Mouse (Mus musculus) layer of hippocampus, postnatal 10 days (tissue): ENCODE measurements at regions not wholly inside any gene's neighbourhood (a gene's known extent, or its start where the extent isn't known, plus 50 kb on each side); places are given as distances from the start of the nearest gene placed in this dataset.

Experiments used
- DNase-seq, 2 experiments: peaks; one replicate each; pipeline ENCODE4 v3.0.0; 2021; ENCODE audit warnings: low spot score in 2 of 2

DNA sequence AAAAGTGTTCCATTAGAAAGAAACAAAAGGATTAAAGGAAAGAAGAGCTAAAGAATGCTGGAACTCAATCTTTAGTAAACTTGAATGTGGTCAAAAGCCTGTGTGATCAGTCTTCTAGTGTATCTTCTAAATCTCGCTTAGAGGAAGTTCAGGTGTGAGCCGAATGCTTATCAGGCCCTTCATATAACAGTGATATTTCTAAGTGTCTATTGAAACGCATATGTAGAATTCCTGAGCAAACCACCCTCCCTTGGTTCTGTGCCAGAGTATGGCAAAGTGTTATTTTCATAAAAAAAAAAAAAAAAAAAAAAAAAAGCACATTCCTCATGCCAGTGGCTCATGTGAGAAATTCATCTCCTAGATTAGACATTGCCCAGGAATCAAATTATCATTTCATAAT lies 681.2 kb downstream of the Hdgfl1 start:
- DNase-seq, result no peak

DNA sequence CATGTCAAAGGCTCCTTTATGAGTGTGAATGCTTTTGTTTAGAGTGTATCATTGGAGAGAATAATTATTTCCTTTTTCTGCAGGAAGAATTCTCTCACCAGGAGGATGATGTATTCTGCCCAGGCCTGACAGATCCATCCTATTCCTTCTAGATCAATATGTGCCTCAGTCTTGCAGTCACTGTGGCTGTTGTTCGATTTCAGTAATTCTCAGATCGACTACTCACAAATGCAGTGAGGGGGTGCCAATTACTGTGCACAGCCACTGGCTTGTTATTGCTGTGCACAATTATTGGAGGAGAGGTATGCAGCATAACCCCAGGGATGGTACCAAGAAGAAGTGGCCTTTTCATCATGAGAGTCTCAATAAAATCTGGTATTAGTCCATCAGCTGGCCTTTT lies 689.2 kb downstream of the Hdgfl1 start:
- DNase-seq, result peak in 1 of 2 experiments; percentile 10

DNA sequence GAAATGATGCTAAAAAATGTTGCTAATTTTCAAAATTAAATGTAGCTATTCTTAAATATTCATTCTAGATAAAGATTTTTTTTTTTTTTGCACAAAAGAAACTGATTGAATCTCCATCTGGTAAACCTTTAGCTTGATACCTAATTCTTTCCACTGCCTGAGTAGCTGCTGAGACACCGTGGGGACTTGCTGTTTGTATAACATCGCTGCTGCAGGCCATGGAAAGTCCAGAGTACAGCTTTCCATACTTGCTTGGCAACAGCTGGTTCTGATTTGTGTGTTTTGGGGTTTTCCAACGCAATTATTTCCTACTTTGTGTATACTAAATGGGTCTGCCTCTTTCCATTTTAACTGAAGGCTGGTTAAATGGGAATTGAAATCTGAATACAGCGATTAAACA lies 689.7 kb downstream of the Hdgfl1 start:
- DNase-seq, result no peak

GRCm38 (mm10) chr13:26079362-26079761 lies 690.6 kb downstream of the Hdgfl1 start:
- no peak for DNase-seq

DNA sequence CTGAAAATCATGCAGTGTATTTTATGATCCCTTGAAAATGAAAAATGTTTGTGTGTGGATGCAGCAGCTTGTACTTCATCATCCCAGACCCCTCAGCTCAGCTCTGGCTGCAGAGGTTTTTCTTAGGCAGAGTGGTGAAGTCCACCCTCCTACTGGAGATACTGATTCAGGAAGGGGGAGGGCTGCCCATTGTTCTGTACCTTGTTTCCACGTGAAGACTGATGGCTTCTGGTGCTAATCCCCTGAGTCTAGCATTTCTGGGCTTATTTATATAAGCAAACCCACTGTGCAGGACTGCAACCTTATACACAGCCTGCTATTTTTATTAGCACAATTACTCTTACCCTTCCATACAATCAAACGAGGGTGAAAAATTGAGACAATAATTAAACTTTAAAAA lies 708.6 kb downstream of the Hdgfl1 start:
- no peak for DNase-seq

DNA sequence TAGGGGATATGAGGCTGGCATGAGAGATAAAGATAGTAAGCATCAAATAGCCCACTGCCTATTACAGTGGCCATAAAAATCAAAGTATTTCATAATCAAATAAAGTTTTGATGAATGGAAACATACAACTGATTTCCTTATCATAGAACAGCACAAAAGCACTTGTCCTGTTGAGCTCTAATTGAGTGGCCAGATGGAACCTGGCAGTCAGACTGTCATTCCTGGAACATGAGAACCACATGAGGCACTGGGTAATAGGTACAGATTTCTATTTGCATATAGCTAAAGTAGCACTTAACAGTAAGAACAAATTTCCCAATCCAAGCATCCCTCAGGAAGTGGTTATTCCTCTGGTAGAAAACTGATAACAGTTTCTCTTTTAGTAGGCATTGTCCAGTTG lies 732.3 kb downstream of the Hdgfl1 start:
- DNase-seq, result no peak

DNA sequence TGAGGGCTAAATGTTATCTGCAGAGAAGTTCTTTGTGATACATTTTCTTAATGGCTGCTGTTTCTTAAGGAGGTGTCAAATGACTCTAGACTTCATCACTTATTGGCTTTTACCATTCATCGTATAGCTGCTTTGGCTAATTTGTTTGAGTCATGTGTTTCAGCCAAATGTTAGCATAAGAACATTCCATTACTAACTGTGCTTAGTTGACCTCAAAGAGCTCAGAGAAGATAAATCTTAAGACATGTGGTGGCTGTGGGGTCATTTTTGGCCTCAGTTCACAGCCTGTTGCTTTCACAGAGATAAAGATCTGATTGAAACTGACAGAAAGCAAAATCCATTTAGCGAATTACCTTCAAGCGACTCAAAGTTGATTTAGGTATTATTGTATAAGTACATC lies 743.6 kb downstream of the Hdgfl1 start:
- DNase-seq, result no peak

GRCm38 (mm10) chr13:26024696-26025095 lies 745.3 kb downstream of the Hdgfl1 start:
- no peak for DNase-seq

DNA sequence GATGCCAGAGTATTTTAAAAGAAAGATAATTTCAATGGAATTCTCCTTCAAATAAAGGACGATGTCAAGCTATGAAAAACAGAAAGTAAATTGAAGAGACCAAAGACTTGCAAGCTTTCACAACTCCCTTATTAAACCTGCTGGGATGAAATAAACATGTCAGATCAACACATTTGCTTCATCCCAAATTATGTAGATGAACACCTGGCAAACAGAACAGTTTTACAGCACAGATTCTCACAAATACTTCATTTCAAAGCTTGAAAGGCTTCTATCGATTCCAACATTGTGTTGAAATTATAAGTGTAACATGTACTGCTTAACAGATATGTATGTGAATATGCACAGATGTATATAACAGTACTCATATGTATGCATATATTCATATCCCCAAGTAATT lies 749.5 kb downstream of the Hdgfl1 start:
- DNase-seq, result no peak

DNA sequence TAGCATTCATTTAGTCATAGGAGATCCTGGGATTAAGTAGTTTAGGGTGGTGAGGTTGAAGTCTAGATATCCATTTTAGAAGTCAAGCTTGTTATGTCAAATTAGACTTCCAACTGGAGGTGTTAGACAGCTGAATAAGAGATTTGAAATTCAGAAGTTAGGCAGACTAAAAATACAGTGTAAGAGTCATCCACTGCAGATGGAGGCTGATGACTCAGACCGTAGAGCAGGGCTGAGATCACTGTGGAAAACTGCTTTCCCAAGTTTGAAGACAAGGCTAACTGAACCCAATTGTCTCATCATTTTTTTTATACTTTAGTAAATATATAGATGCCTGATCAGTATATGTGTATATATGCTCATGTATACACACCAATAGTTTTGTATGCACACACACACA lies 738.8 kb upstream of the Nrsn1 start:
- no peak for DNase-seq

DNA sequence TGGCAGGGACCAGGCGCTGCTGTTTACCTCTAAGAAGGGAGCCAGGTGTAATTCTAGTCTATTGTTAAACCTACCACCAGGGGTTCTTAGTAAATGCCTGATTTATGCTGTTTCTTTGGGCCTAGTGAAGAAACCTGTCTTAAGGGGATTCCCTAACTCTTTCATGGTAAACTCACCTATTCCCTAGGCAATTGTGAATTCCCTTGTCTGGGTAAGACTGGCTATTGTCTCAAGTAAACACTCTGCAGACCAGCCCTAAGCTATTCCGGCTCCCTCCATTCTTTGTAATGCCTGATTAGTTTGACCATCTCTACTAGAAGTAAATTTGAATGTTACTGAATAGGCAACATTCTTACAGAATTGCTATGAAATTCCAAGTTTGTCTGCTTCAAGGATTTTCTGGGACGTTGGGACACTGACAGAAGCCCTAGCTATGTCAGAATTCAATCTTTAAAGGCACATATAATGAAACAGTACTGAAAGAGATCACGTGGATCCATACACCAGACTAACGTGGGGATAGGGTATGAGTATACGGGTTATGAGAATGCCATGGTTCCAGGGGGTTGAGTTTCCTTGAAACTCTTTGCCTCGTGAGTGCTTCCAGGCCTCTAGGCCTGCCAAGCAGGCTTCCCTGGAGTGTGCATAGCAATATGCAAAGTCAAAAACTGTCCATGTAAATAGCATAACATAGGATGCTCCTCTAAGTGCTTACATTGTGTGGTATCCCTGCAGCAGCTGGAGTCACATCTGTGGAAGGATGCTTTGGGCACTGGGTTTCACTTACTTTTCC lies 734.7 kb upstream of the Nrsn1 start:
- no peak for DNase-seq

DNA sequence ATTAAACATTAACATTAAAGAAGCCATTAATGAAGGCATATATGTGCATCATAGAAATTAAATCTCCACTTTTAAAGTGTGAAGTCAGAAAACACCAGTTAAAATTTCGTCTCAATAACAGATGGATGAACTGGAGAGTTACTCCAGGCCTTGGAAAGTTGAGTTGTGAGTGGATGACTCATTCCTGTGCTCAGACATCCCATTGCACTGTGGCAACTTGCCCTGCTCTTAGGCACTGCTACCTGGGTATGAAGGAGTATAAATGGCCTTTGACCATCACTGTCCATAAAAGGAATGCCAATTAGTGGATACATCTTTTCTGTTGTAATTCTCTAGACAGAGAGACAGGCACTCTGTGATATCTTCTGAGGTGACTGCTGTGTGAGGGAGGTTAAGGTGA lies 723.2 kb upstream of the Nrsn1 start:
- DNase-seq, result no peak

GRCm38 (mm10) chr13:25989067-25989756 lies 718.9 kb upstream of the Nrsn1 start:
- no peak for DNase-seq

DNA sequence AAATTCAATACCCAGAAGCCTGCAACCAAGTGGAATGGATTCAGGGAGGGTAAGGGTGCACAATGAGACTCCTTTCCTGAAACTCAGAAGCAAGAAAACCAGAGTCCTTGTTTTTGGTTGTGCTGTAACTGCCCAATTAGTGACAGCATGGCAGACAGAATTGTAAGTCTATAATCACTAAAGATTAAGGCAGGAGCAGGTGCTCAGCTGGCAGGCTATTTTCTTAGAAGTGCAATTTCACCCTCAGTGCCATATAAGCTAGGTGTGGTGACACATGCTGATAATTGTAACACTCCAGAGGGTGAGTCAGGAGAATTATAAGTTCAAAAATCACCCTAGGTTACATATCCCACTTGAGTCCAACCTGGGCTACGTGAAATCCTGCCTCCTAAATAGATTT lies 714.2 kb upstream of the Nrsn1 start:
- no peak for DNase-seq

DNA sequence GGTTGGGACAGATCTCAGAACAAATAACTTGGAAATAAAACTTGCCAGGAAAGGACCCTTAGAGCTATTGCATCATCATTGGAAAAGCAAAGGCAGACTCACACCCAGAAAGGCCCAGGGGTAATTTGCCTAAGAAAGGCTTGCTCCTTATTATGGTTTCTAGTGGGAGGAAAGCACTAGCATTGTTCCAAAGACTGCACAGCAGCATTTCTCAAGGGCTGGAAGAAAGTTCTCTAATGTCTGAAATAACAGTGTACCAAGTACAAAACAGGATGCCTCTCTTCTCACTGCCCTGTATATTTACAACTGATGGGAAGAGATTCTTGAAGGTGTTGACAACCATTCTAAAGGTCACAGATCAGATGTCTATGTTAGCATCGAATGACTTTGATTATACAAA lies 713.4 kb upstream of the Nrsn1 start:
- no peak for DNase-seq

DNA sequence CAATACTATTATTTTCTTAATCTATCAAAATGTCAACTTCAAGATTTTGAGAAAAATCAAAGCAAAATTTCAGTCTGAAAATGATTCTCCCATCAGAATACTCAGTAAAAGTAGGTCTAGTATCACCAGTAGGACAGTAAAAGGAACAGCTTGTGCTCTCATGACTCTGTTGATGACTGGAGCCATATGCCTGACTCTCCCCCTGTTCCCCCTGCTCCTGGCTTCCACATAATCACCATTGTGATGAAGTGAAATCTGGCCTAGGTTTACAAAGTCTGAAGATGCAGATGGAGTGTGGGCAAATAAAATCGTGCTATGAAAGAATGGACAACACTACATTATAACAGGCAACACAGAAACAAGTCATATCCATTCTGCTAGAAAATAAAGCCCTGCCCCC lies 708.3 kb upstream of the Nrsn1 start:
- DNase-seq, result no peak

DNA sequence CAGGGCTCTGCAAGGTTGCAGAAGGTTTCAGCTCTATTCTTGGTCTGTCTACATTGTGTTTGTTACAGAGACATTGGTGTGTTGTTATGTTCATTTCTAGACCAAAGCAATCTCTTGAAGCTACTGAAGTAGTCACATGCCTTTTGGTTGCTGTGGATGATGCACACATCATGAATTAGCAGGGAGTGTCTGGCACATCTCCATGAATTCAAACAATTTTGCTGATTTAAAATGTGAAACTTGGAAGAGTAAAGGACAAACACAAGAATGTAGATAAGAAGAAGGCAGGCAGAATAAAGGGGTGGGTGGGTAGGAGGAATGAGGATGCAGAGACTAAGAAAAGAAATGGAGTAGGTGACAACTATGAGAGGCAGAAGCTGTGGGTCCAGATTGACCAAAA lies 688.3 kb upstream of the Nrsn1 start:
- DNase-seq, result no peak

- DNase-seq, result no peak
Observed at GRCm38 (mm10) chr13:25958153-25958466, 687.8 kb upstream of the Nrsn1 start.

- DNase-seq, result no peak
Observed at GRCm38 (mm10) chr13:25957451-25958152, 687.3 kb upstream of the Nrsn1 start.

GRCm38 (mm10) chr13:25937631-25938030 lies 667.3 kb upstream of the Nrsn1 start:
- no peak for DNase-seq

DNA sequence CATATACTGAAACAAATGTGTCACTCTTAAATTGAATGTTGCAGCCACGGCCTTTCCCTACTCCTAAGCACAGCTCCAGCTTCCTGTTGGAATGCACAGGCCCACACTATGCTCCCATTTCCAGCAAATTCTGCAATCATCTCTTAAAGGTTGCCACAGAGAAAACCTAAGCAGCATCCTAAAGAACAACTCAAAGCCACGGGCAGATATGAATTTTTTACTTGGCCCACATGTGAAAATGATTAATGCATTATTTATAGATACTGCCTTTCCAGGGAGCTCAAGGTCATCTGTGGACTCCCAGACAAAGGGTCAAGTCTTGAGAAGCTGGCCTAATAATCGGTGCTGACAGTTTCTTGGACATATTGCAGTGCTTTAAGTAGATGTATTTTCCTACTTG lies 663.5 kb upstream of the Nrsn1 start:
- no peak for DNase-seq

GRCm38 (mm10) chr13:25933246-25933645 lies 662.9 kb upstream of the Nrsn1 start:
- DNase-seq, result no peak

GRCm38 (mm10) chr13:25932810-25933209 lies 662.5 kb upstream of the Nrsn1 start:
- peak; percentile 66 to 74 for DNase-seq
